Mouse (Mus musculus) CH12.LX (cell line): ENCODE results near the gene Neu2.

ENCODE experiments used
- CTCF ChIP-seq, 2 experiments: IDR thresholded peaks in 1 of 2; conservative IDR thresholded peaks in 1 of 2; 2 replicates each; pipeline ENCODE4 v1.5.1; 2011 to 2012; ENCODE audit warnings: low read depth in 2 of 2, low read length in 2 of 2, improper control_type of control experiment in 1 of 2, inconsistent platforms in 1 of 2, mild to moderate bottlenecking in 1 of 2, moderate library complexity in 1 of 2
- GABPA ChIP-seq: IDR thresholded peaks from 2 replicates; pipeline ENCODE4 v1.6.1; 2012; ENCODE audit warnings: low read depth, low read length, improper control_type of control experiment, inconsistent platforms; ENCODE audit not compliant: insufficient replicate concordance
- JUND ChIP-seq: conservative IDR thresholded peaks from 2 replicates; pipeline ENCODE4 v1.6.1; 2011; ENCODE audit warnings: low read depth, low read length, improper control_type of control experiment
- MEF2A ChIP-seq: IDR thresholded peaks from 2 replicates; pipeline ENCODE4 v1.6.1; 2014; ENCODE audit warnings: low read depth, mild to moderate bottlenecking, inconsistent platforms, low read length, improper control_type of control experiment, borderline replicate concordance
- POLR2A ChIP-seq: IDR thresholded peaks from 2 replicates; pipeline ENCODE4 v1.6.1; 2011; ENCODE audit warnings: low read depth, mild to moderate bottlenecking, improper control_type of control experiment, low read length
- SIN3A ChIP-seq: IDR thresholded peaks from 2 replicates; pipeline ENCODE4 v1.6.1; 2012; ENCODE audit warnings: low read length, improper control_type of control experiment, inconsistent platforms
- UBTF ChIP-seq: IDR thresholded peaks from 2 replicates; pipeline ENCODE4 v1.6.1; 2012; ENCODE audit warnings: low read depth, mild to moderate bottlenecking, inconsistent platforms, low read length, improper control_type of control experiment, moderate library complexity
- ZNF384 ChIP-seq: IDR thresholded peaks from 2 replicates; pipeline ENCODE4 v1.6.1; 2012; ENCODE audit warnings: low read depth, low read length, improper control_type of control experiment, inconsistent platforms

DNA sequence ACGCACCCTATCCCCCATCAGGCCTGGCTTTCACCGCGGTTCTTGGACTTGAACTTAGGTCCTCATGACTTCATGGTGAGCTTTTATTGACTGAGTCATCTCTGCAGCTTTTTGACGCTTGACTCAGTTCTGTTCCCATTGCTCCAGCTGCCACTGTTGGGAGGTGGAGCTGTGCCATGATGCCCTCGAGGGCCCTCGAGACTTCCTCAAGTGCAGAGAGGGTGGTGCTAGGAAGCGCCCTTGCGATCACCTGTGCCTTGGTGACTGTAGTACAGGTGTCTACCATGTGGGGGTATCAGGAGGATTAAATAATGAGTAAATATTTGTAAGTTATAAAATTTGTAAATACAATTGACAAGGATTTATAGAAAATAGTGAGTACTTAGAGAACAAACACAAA lies 80.3 kb downstream of the Neu2 start:
- no peak for TF ChIP-seq MEF2A
- TF ChIP-seq SIN3A, result no peak
- TF ChIP-seq CTCF (conservative IDR thresholded peaks at IDR 0.05 in 1 of 2, IDR thresholded peaks at IDR 0.05 in 1 of 2; ENCODE audit: low read depth in 2 of 2, low read length in 2 of 2), result no peak
- TF ChIP-seq POLR2A, result no peak
- TF ChIP-seq JUND, result no peak
- no peak for TF ChIP-seq UBTF
- no peak for TF ChIP-seq ZNF384
- no peak for TF ChIP-seq GABPA
